Mouse (Mus musculus): ENCODE measurements at regions not wholly inside any gene's neighbourhood (a gene's known extent, or its start where the extent isn't known, plus 50 kb on each side); places are given as distances from the start of the nearest gene placed in this dataset.

- TF ChIP-seq CTCF (IDR thresholded peaks at IDR 0.05; ENCODE audit: low read depth, low read length) (no peak), POLR2A (IDR thresholded peaks at IDR 0.05; ENCODE audit: borderline replicate concordance, low read depth, low read length) (no peak)
Measured at GRCm38 (mm10) chr14:76799741-76800140, 236.8 kb upstream of the Ccdc122 start.

All from bone marrow macrophage, adult 2 months (primary cell).